Mouse (Mus musculus) heart, adult 2 months (tissue): ENCODE measurements around the gene Cfap298.
A peak's percentile ranks its signal among the peaks of the same experiment; 100 is the strongest.

Experiments
- CTCF ChIP-seq: fragments of 200-600 bp; IDR thresholded peaks from 2 replicates; pipeline ENCODE4 v1.8.1; 2022; ENCODE audit warnings: antibody characterized with exemption, mild to moderate bottlenecking, moderate library complexity
- EP300 ChIP-seq: fragments of 200-500 bp; IDR thresholded peaks from 2 replicates; pipeline ENCODE4 v1.6.1; 2011; ENCODE audit warnings: low read depth, low read length, control low read depth; ENCODE audit not compliant: insufficient read depth

DNA sequence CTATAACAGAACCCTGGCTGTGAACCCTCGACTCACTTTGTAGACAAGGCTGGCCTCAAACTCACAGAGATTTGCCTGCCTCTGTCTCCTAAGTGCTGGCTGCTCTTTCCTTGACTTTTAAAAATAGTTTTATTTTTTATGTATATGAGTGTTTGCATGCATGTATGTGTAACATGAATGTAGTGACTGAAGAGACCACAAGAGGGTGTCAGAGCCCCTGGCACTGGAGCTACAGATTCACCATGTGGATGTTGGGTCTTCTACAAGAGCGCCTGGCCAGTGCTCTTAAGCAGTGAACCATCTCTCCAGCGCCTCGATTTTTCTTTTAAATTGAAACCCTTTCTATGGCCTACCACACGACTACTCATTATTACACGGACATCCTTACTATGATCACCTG is 18.9 kb upstream of the Cfap298 start:
- TF ChIP-seq EP300 = no peak
- TF ChIP-seq CTCF = peak; percentile 24; the same call in 1 of the 2 replicates
